In genomic region chr10:85936280-85936965, GRCm38 (mm10) we compare ENCODE assay signal across 20 mouse cellular contexts. TPM values are rescaled to one million over a fixed set of nuclear protein-coding genes. Genes with fewer than 3 reads are reported as not detected.
"Had no signal": no experiment of that assay in that cellular context is flagged by ENCODE, and none has a peak within 500 bp of the region (broad histone marks: within the 10 kb centered on the region; RNA-seq: fewer than 3 reads in every experiment).

No protein-coding gene starts in this region.

- H3K9me3 ChIP-seq: lung, embryonic 15.5 days; midbrain, embryonic 13.5 days; midbrain, embryonic 15.5 days had no signal

- ATAC-seq: liver, postnatal 0 days; lung, postnatal 0 days; midbrain, embryonic 13.5 days; midbrain, embryonic 15.5 days had no signal

- H3K27me3 ChIP-seq: lung, embryonic 15.5 days; midbrain, embryonic 13.5 days; midbrain, embryonic 15.5 days; neural tube, embryonic 12.5 days had no signal

- H3K9ac ChIP-seq: liver, postnatal 0 days; lung, embryonic 15.5 days; midbrain, embryonic 13.5 days; midbrain, embryonic 15.5 days; neural tube, embryonic 12.5 days had no signal

- H3K4me2 ChIP-seq: lung, embryonic 15.5 days; midbrain, embryonic 11.5 days; midbrain, embryonic 13.5 days; midbrain, embryonic 15.5 days; neural tube, embryonic 12.5 days had no signal

- H3K27ac ChIP-seq: lung, embryonic 15.5 days; macrophage; midbrain, embryonic 13.5 days; midbrain, embryonic 15.5 days; neural tube, embryonic 12.5 days had no signal

- H3K4me3 ChIP-seq: lung, embryonic 15.5 days; megakaryocyte, embryonic 14.5 days; midbrain, embryonic 13.5 days; midbrain, embryonic 15.5 days; neural tube, embryonic 12.5 days had no signal

- DNase-seq: liver, postnatal 0 days; lung, adult 2 months; lung, postnatal 14 days; lung, postnatal 36 days; retina, postnatal 1 day; right cerebral cortex, adult 18-20 months; right cerebral cortex, postnatal 25 days; right cerebral cortex, postnatal 4 days; spleen, adult 18-20 months; thymus, adult 18-20 months; thymus, postnatal 14 days; thymus, postnatal 36 days had no signal

- H3K4me1 ChIP-seq: lung, embryonic 15.5 days; megakaryocyte, embryonic 14.5 days; midbrain, embryonic 13.5 days; midbrain, embryonic 15.5 days; neural tube, embryonic 12.5 days had no signal

RNA-seq across cellular contexts. Expression of gene Ascl4, which starts 8.9 kb away (rescaled TPM):
- polyA plus RNA-seq: liver, postnatal 0 days; macrophage had no signal
